Comparison of ENCODE assay signal across 8 mouse cellular contexts in genomic region chr5:139015097-139015496, GRCm38 (mm10). TPM values are rescaled to one million over a fixed set of nuclear protein-coding genes. Genes with fewer than 3 reads are reported as not detected.
DNase-seq lines count a peak whose midpoint lies in the region; ATAC-seq and TF ChIP-seq lines count a peak whose summit lies in the region.

No protein-coding gene starts in this region.

- H3K9me3 ChIP-seq in heart, embryonic 14.5 days (ENCODE audit: control insufficient read depth, low read length), result no peaks in the 10 kb centered on the region

- 0 out of 2 replicates have a peak, but pooled peaks have one; percentile 19 for ATAC-seq in heart, embryonic 14.5 days (ENCODE audit: insufficient number of reproducible peaks, insufficient read depth, low FRiP score, low read depth)
- ATAC-seq in CD4-positive, CD25-positive, alpha-beta regulatory T cell, adult 4 months, result no peak

- H3K9ac ChIP-seq in heart, embryonic 14.5 days (ENCODE audit: low read length), result no peak overlapping the region

- peak; percentile 30 to 50 for DNase-seq in cerebellum, postnatal 14 days
- DNase-seq in cerebellum, adult 2 months, result no peak
- DNase-seq in adipocyte (ENCODE audit: low spot score), result peak; percentile 44
- DNase-seq in liver, result peak; percentile 40
- peak; percentile 46 for DNase-seq in skeletal muscle tissue, adult 2 months (ENCODE audit: low read depth, low spot score)
- DNase-seq in embryo, embryonic 11 days, result no peak

- no peak overlapping the region for H3K27ac ChIP-seq in cerebellum, adult 2 months (ENCODE audit: insufficient read depth, low read length)
- H3K27ac ChIP-seq in heart, embryonic 14.5 days (replicated peaks in 1 of 2; ENCODE audit: control insufficient read depth in 1 of 2, insufficient read depth in 1 of 2, low read depth in 2 of 2, low read length in 2 of 2), result no peak overlapping the region

- 55% methylated on average over 3 of the region's 3 CpGs for WGBS in cerebellum, adult 2 months
- WGBS in heart, embryonic 14.5 days, result 48% methylated on average over 3 of the region's 3 CpGs

- no peaks in the 10 kb centered on the region for H3K4me1 ChIP-seq in cerebellum, adult 2 months (ENCODE audit: control insufficient read depth, insufficient read depth, low read length)
- peaks cover 8 to 23% of the 10 kb centered on the region in 2 experiments for H3K4me1 ChIP-seq in heart, embryonic 14.5 days (ENCODE audit: control insufficient read depth in 2 of 2, insufficient read depth in 2 of 2, low read length in 2 of 2)

- H3K27me3 ChIP-seq in cerebellum, adult 2 months (ENCODE audit: control insufficient read depth, insufficient read depth, low read length), result no peaks in the 10 kb centered on the region
- H3K27me3 ChIP-seq in heart, embryonic 14.5 days (ENCODE audit: control insufficient read depth, insufficient read depth, low read length), result no peaks in the 10 kb centered on the region

- no peak for TF ChIP-seq CTCF in cerebellum, adult 2 months (IDR thresholded peaks at IDR 0.05; ENCODE audit: borderline replicate concordance, insufficient read depth, low read depth, low read length)

- H3K4me2 ChIP-seq in heart, embryonic 14.5 days (ENCODE audit: low read length), result no peak overlapping the region

- no peak for TF ChIP-seq POLR2A in cerebellum, adult 2 months (IDR thresholded peaks at IDR 0.05; ENCODE audit: borderline replicate concordance, insufficient read depth, low read length)

- H3K36me3 ChIP-seq in heart, embryonic 14.5 days (ENCODE audit: control insufficient read depth, insufficient read depth, low read length), result no peaks in the 10 kb centered on the region

- H3K4me3 ChIP-seq in cerebellum, adult 2 months (replicated peaks; ENCODE audit: insufficient read depth, low read depth, low read length), result no peak overlapping the region
- no peak overlapping the region for H3K4me3 ChIP-seq in heart, embryonic 14.5 days (ENCODE audit: control insufficient read depth in 1 of 2, insufficient read depth in 1 of 2, low read depth in 1 of 2, low read length in 2 of 2)

RNA-seq across cellular contexts. Expression of gene Pdgfa, which starts 17.9 kb away (rescaled TPM):
- polyA plus RNA-seq in cerebellum, adult 2 months (2012; rRNA removed), result 23.0 and 35.3 TPM in 2 replicates
- 51.5 and 53.3 TPM in 2 replicates for polyA plus RNA-seq in heart, embryonic 14.5 days (2014; fragmentation: Nextera tagmentation; extraction: Ambion mirVana)
- polyA plus RNA-seq in CD4-positive, CD25-positive, alpha-beta regulatory T cell, adult 4 months (2017; shearing (Covaris generic)), result not detected

Comparison
In these comparisons a context has a peak if more than half of its experiments do, and no peak if none do; other contexts are left out.
1. DNase-seq: peak in cerebellum, postnatal 14 days (2 of 2), adipocyte (single experiment), liver (single experiment) and skeletal muscle tissue, adult 2 months (single experiment); none in cerebellum, adult 2 months (0 of 2) and embryo, embryonic 11 days (single experiment).
2. RNA of gene Pdgfa, which starts 17.9 kb away (polyA plus RNA-seq): 51.5 to 53.3 TPM in heart, embryonic 14.5 days and 23.0 to 35.3 TPM in cerebellum, adult 2 months; not detected in CD4-positive, CD25-positive, alpha-beta regulatory T cell, adult 4 months; every median in the first group is over 10 times any median in the second.